In genomic region chr13:112130220-112130619, GRCm38 (mm10) we compare ENCODE assay signal across 19 mouse cellular contexts.
DNase-seq lines count a peak whose midpoint lies in the region; ATAC-seq and TF ChIP-seq lines count a peak whose summit lies in the region.
"Had no signal": no experiment of that assay in that cellular context is flagged by ENCODE, and none has a peak within 500 bp of the region (broad histone marks: within the 10 kb centered on the region; RNA-seq: fewer than 3 reads in every experiment).

No protein-coding gene starts in this region.

- 0 out of 2 replicates have a peak, but pooled peaks have one; percentile 51 for ATAC-seq in liver, embryonic 16.5 days (ENCODE audit: low read depth)
- ATAC-seq in liver, embryonic 11.5 days (replicated peaks; ENCODE audit: low FRiP score): no peak
- peak; percentile 59 to 66; a peak in 3 of 4 replicates for ATAC-seq in hematopoietic stem cell, adult 5-6 weeks (replicated peaks in 1 of 2; ENCODE audit: insufficient read depth in 1 of 2, low FRiP score in 2 of 2, low TSS enrichment in 1 of 2, low read depth in 1 of 2, poor library complexity in 2 of 2, severe bottlenecking in 2 of 2)
- ATAC-seq in neutrophil, adult 5-6 weeks (ENCODE audit: extremely low read depth, insufficient number of reproducible peaks, low FRiP score, poor library complexity, severe bottlenecking): peak; percentile 36; the same call in 1 of the 2 replicates
- ATAC-seq in midbrain, postnatal 0 days (ENCODE audit: low FRiP score): no peak
- ATAC-seq: forebrain, embryonic 16.5 days had no signal

- TF ChIP-seq CTCF in midbrain, postnatal 0 days (IDR thresholded peaks at IDR 0.05): no peak

- no peak overlapping the region for H3K4me3 ChIP-seq in liver, embryonic 16.5 days (ENCODE audit: low read depth, low read length)
- no peak overlapping the region for H3K4me3 ChIP-seq in liver, embryonic 11.5 days (ENCODE audit: low read depth, low read length)
- H3K4me3 ChIP-seq in midbrain, postnatal 0 days (ENCODE audit: low read depth, low read length): no peak overlapping the region
- H3K4me3 ChIP-seq: embryonic facial prominence, embryonic 13.5 days; heart, embryonic 10.5 days; layer of hippocampus, adult 2 months; limb, embryonic 15.5 days; neural tube, embryonic 12.5 days had no signal

- H3K27ac ChIP-seq in liver, embryonic 16.5 days (ENCODE audit: low read length): no peak overlapping the region
- H3K27ac ChIP-seq in liver, embryonic 11.5 days (ENCODE audit: low read depth, low read length): no peak overlapping the region
- H3K27ac ChIP-seq in midbrain, postnatal 0 days (ENCODE audit: low read depth, low read length): no peak overlapping the region
- H3K27ac ChIP-seq: embryonic facial prominence, embryonic 13.5 days; heart, embryonic 10.5 days; kidney, postnatal 0 days; layer of hippocampus, adult 2 months; limb, embryonic 15.5 days; neural tube, embryonic 12.5 days had no signal

- no peaks in the 10 kb centered on the region for H3K9me3 ChIP-seq in liver, embryonic 16.5 days (replicated peaks; ENCODE audit: control insufficient read depth, low read length)
- H3K9me3 ChIP-seq in liver, embryonic 11.5 days (ENCODE audit: control insufficient read depth, low read length): no peaks in the 10 kb centered on the region
- H3K9me3 ChIP-seq in midbrain, postnatal 0 days (ENCODE audit: low read length): no peaks in the 10 kb centered on the region
- H3K9me3 ChIP-seq: embryonic facial prominence, embryonic 13.5 days; heart, embryonic 10.5 days; limb, embryonic 15.5 days; neural tube, embryonic 12.5 days had no signal

- WGBS in liver, embryonic 16.5 days (ENCODE audit: insufficient replicate concordance): 21% methylated on average over 4 of the region's 4 CpGs
- 49% methylated on average over 4 of the region's 4 CpGs for WGBS in liver, embryonic 11.5 days
- WGBS in midbrain, postnatal 0 days: 81% methylated on average over 4 of the region's 4 CpGs

- H3K9ac ChIP-seq in liver, embryonic 16.5 days (ENCODE audit: low read depth, low read length): no peak overlapping the region
- H3K9ac ChIP-seq in liver, embryonic 11.5 days (ENCODE audit: low read depth, low read length): no peak overlapping the region
- no peak overlapping the region for H3K9ac ChIP-seq in midbrain, postnatal 0 days (replicated peaks; ENCODE audit: low read length, poor library complexity, severe bottlenecking)
- H3K9ac ChIP-seq: embryonic facial prominence, embryonic 13.5 days; limb, embryonic 15.5 days; neural tube, embryonic 12.5 days had no signal

- no peak for DNase-seq in liver, embryonic 11.5 days (ENCODE audit: low spot score)
- DNase-seq in adrenal gland, postnatal 14 days: peak; percentile 58
- DNase-seq in thymus, postnatal 14 days: no peak
- DNase-seq in midbrain, postnatal 0 days (ENCODE audit: low spot score): no peak
- DNase-seq: cerebellum, postnatal 10 days; gastrocnemius, postnatal 36 days; kidney, adult 18-20 months; layer of hippocampus, postnatal 36 days had no signal

- no peak overlapping the region for H3K4me2 ChIP-seq in liver, embryonic 16.5 days (ENCODE audit: low read depth, low read length)
- no peak overlapping the region for H3K4me2 ChIP-seq in liver, embryonic 11.5 days
- no peak overlapping the region for H3K4me2 ChIP-seq in midbrain, postnatal 0 days (ENCODE audit: low read depth, low read length, poor library complexity, severe bottlenecking)
- H3K4me2 ChIP-seq: embryonic facial prominence, embryonic 13.5 days; limb, embryonic 15.5 days; midbrain, embryonic 11.5 days; neural tube, embryonic 12.5 days had no signal

- H3K36me3 ChIP-seq in liver, embryonic 16.5 days (ENCODE audit: control insufficient read depth, insufficient read depth): no peaks in the 10 kb centered on the region
- no peaks in the 10 kb centered on the region for H3K36me3 ChIP-seq in liver, embryonic 11.5 days (ENCODE audit: control insufficient read depth, insufficient read depth, low read length)
- no peaks in the 10 kb centered on the region for H3K36me3 ChIP-seq in midbrain, postnatal 0 days (ENCODE audit: insufficient read depth, low read length)
- H3K36me3 ChIP-seq: embryonic facial prominence, embryonic 13.5 days; heart, embryonic 10.5 days; limb, embryonic 15.5 days; neural tube, embryonic 12.5 days had no signal

- no peaks in the 10 kb centered on the region for H3K4me1 ChIP-seq in liver, embryonic 16.5 days (ENCODE audit: control insufficient read depth, low read depth, low read length)
- no peaks in the 10 kb centered on the region for H3K4me1 ChIP-seq in liver, embryonic 11.5 days (replicated peaks; ENCODE audit: control insufficient read depth, insufficient read depth, low read length)
- 0 out of 2 replicates have a peak, but pooled peaks cover 2% of the 10 kb centered on the region for H3K4me1 ChIP-seq in midbrain, postnatal 0 days (ENCODE audit: insufficient read depth, low read length)
- H3K4me1 ChIP-seq: heart, embryonic 10.5 days had no signal

- no peaks in the 10 kb centered on the region for H3K27me3 ChIP-seq in liver, embryonic 16.5 days (ENCODE audit: control insufficient read depth, insufficient read depth, low read depth, low read length)
- H3K27me3 ChIP-seq in liver, embryonic 11.5 days (replicated peaks; ENCODE audit: control insufficient read depth, insufficient read depth, low read length): no peaks in the 10 kb centered on the region
- H3K27me3 ChIP-seq in midbrain, postnatal 0 days (ENCODE audit: insufficient read depth, low read length): no peaks in the 10 kb centered on the region
- H3K27me3 ChIP-seq: embryonic facial prominence, embryonic 13.5 days; limb, embryonic 15.5 days; neural tube, embryonic 12.5 days had no signal

Comparison
In these comparisons a context has a peak if more than half of its experiments do, and no peak if none do; other contexts are left out.
1. ATAC-seq: peak in liver, embryonic 16.5 days (single experiment), hematopoietic stem cell, adult 5-6 weeks (2 of 2) and neutrophil, adult 5-6 weeks (single experiment); none in liver, embryonic 11.5 days (single experiment) and midbrain, postnatal 0 days (single experiment).